Mouse (Mus musculus) gastrocnemius, adult 18-20 months (tissue): ENCODE measurements around the gene Kcnh2. TPM values are rescaled to one million over a fixed set of nuclear protein-coding genes. Genes with fewer than 3 reads are reported as not detected.
A peak's percentile ranks its signal among the peaks of the same experiment; 100 is the strongest.

Experiments used
- DNase-seq: peaks from one replicate; pipeline ENCODE4 v3.0.0; 2021; ENCODE audit warnings: low spot score
- total RNA-seq, 2 experiments: library from RNA; stranded (reverse); gene quantifications; 2 replicates each; pipeline ENCODE4 v1.2.3; 2021

Gene Kcnh2
- total RNA-seq, 2 experiments from 2014 or later: 1.1 to 1.5 TPM

- DNase-seq: no peak
These were observed 28.1 kb upstream of the Kcnh2 start for GRCm38 (mm10) chr5:24379501-24379900.

- no peak for DNase-seq
These were observed 27.3 kb upstream of the Kcnh2 start for GRCm38 (mm10) chr5:24378700-24379099.

- no peak for DNase-seq
These were observed 23.4 kb upstream of the Kcnh2 start for GRCm38 (mm10) chr5:24374666-24375328.

GRCm38 (mm10) chr5:24374216-24374615, 22.8 kb upstream of the Kcnh2 start:
- DNase-seq: no peak

- DNase-seq: no peak
These were observed 22.4 kb upstream of the Kcnh2 start for GRCm38 (mm10) chr5:24373807-24374206.

- no peak for DNase-seq
These were observed 18.4 kb upstream of the Kcnh2 start for GRCm38 (mm10) chr5:24369767-24370166.

- DNase-seq: no peak
These were observed 15.0 kb upstream of the Kcnh2 start for GRCm38 (mm10) chr5:24366426-24366825.

GRCm38 (mm10) chr5:24365528-24365927, 14.1 kb upstream of the Kcnh2 start:
- no peak for DNase-seq

- no peak for DNase-seq
These were observed 13.6 kb upstream of the Kcnh2 start for GRCm38 (mm10) chr5:24364963-24365362.

GRCm38 (mm10) chr5:24364508-24364907, 13.1 kb upstream of the Kcnh2 start, which contains the start of gene Nos3:
Nos3 (plus strand) TSS chr5:24364810.
- DNase-seq: peak; percentile 37

- no peak for DNase-seq
These were observed 12.7 kb upstream of the Kcnh2 start for GRCm38 (mm10) chr5:24364061-24364460.

- DNase-seq: no peak
These were observed 12.1 kb upstream of the Kcnh2 start for GRCm38 (mm10) chr5:24363467-24363866.

- DNase-seq: peak; percentile 84
These were observed 9.5 kb upstream of the Kcnh2 start for GRCm38 (mm10) chr5:24360792-24361454.

GRCm38 (mm10) chr5:24357461-24357860, 6.1 kb upstream of the Kcnh2 start:
- peak; percentile 59 for DNase-seq

- DNase-seq: no peak
These were observed 5.4 kb upstream of the Kcnh2 start for GRCm38 (mm10) chr5:24356764-24357163.

GRCm38 (mm10) chr5:24353327-24353726, 1.9 kb upstream of the Kcnh2 start:
- no peak for DNase-seq

- no peak for DNase-seq
These were observed 951 bp upstream of the Kcnh2 start for GRCm38 (mm10) chr5:24352251-24352859.

GRCm38 (mm10) chr5:24351701-24352171, 332 bp upstream of the Kcnh2 start:
- DNase-seq: peak; percentile 45

GRCm38 (mm10) chr5:24350531-24351250, 713 bp downstream of the Kcnh2 start:
- DNase-seq: no peak

GRCm38 (mm10) chr5:24350073-24350472, 1.3 kb downstream of the Kcnh2 start:
- DNase-seq: no peak

- no peak for DNase-seq
These were observed 2.9 kb downstream of the Kcnh2 start for GRCm38 (mm10) chr5:24348546-24348945.

GRCm38 (mm10) chr5:24348128-24348527, 3.3 kb downstream of the Kcnh2 start:
- DNase-seq: peak; percentile 34
